Mouse (Mus musculus): ENCODE measurements around the gene Maea. TPM values are rescaled to one million over a fixed set of nuclear protein-coding genes. Genes with fewer than 3 reads are reported as not detected.

The Maea gene
- total RNA-seq (2023) = 68.7 TPM

GRCm38 (mm10) chr5:33335273-33335976, at the start of gene Maea:
TSS of gene Maea (plus strand) at chr5:33335509.

GRCm38 (mm10) chr5:33378302-33378854, 43.1 kb downstream of the Maea start, which contains the start of gene Uvssa:
TSS of gene Uvssa (plus strand) at chr5:33378549.

Other genes starting within 250 kb of the Maea start
- not detected for gene Slc5a1, start 231.3 kb upstream of the Maea start, total RNA-seq (2023)
- gene Spon2, start 117.1 kb upstream of the Maea start, total RNA-seq (2023) = 0.53 TPM
- 232 TPM for gene Ctbp1, start 60.5 kb upstream of the Maea start, total RNA-seq (2023)
- 21.1 TPM for gene Uvssa, start 43.0 kb downstream of the Maea start, total RNA-seq (2023)
- gene Nkx1-1, start 98.5 kb downstream of the Maea start, total RNA-seq (2023) = not detected

Measured in CD4-positive naive resting alpha-beta T cell, adult 57 days (primary cell).